Mouse (Mus musculus) cerebellum, adult 2 months (tissue): ENCODE measurements around the gene Tmcc2.

Source experiments
- CTCF ChIP-seq: fragments of 200-500 bp; IDR thresholded peaks from 2 replicates; pipeline ENCODE4 v1.5.1; 2011; ENCODE audit warnings: low read depth, mild to moderate bottlenecking, control low read depth, low read length, moderate library complexity, borderline replicate concordance; ENCODE audit not compliant: insufficient read depth
- POLR2A ChIP-seq: fragments of 200-500 bp; IDR thresholded peaks from 2 replicates; pipeline ENCODE4 v1.6.1; 2011; ENCODE audit warnings: low read length, control low read depth, borderline replicate concordance; ENCODE audit not compliant: insufficient read depth

- no peak for TF ChIP-seq CTCF
- no peak for TF ChIP-seq POLR2A
Observed at GRCm38 (mm10) chr1:132354234-132354633, 36.8 kb downstream of the Tmcc2 start.
